Mouse (Mus musculus) limb, embryonic 12.5 days (tissue): ENCODE results near the gene Atp13a2. TPM values are rescaled to one million over a fixed set of nuclear protein-coding genes. Genes with fewer than 3 reads are reported as not detected.

Source experiments
- ATAC-seq: fragments of 200-750 bp; cut with Nextera tagmentation; 2 replicates; pipeline ENCODE4 v1.8.0; 2017; ENCODE audit warnings: low read depth, moderate TSS enrichment; ENCODE audit not compliant: insufficient number of reproducible peaks, insufficient read depth, low FRiP score, low TSS enrichment
- H3K27ac ChIP-seq: fragments of 300-500 bp; sonication (generic); 2 replicates; pipeline ENCODE4 v1.5.1; 2016; ENCODE audit warnings: mild to moderate bottlenecking, moderate library complexity
- H3K27me3 ChIP-seq: fragments of 300-500 bp; sonication (generic); 2 replicates; pipeline ENCODE4 v1.6.1; 2016; ENCODE audit warnings: mild to moderate bottlenecking, moderate library complexity
- H3K36me3 ChIP-seq: fragments of 300-500 bp; sonication (generic); 2 replicates; pipeline ENCODE4 v1.6.1; 2016; ENCODE audit warnings: mild to moderate bottlenecking, moderate library complexity
- H3K4me1 ChIP-seq: fragments of 300-500 bp; sonication (generic); replicated peaks from 2 replicates; pipeline ENCODE4 v1.6.1; 2016
- H3K4me2 ChIP-seq: fragments of 300-500 bp; sonication (generic); 2 replicates; pipeline ENCODE4 v1.6.1; 2016; ENCODE audit warnings: mild to moderate bottlenecking, moderate library complexity
- H3K4me3 ChIP-seq: fragments of 300-500 bp; sonication (generic); replicated peaks from 2 replicates; pipeline ENCODE4 v1.5.1; 2016; ENCODE audit warnings: mild to moderate bottlenecking
- H3K9ac ChIP-seq: fragments of 300-500 bp; sonication (generic); replicated peaks from 2 replicates; pipeline ENCODE4 v1.6.1; 2016; ENCODE audit warnings: mild to moderate bottlenecking, moderate library complexity
- H3K9me3 ChIP-seq: fragments of 300-500 bp; sonication (generic); 2 replicates; pipeline ENCODE4 v1.6.1; 2016; ENCODE audit warnings: mild to moderate bottlenecking, moderate library complexity
- WGBS: fragments of 180-500 bp; shearing (Covaris S2); methylation state at CpG from one replicate; pipeline ENCODE4 v1.1.7; 2016; 5-methylcytosine and 5-hydroxymethylcytosine counted together
- polyA plus RNA-seq: library from polyadenylated mRNA; unstranded; fragments of >200 nt; fragmentation: Nextera tagmentation; extraction: Ambion mirVana; gene quantifications from 2 replicates; pipeline ENCODE4 v1.2.1, GENCODE M21; 2016

The Atp13a2 gene
- polyA plus RNA-seq, 1 experiment from 2014 or later: 46.0 TPM

DNA sequence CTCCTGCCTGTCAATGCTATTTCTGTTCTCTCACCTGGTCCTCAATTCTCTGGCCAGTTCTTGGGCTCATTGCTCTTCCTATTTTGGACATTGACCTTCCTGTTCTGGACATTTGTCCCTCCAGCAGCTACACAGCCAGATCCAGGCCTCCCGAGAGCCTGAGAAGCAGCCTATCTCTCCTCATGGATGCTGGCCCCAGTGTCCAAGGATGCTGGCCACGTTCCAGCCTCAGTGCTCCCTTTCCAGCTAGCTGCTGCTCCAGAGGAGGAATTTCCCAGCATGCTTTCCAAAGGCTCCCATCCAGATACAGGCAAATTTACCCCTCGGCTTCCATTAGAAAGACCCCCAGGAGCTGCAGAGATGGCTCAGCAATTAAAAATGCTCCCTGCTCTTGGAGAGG, 36.1 kb upstream of the Atp13a2 start:
- no peaks in the 10 kb centered on the region for H3K9me3 ChIP-seq
- 80% methylated on average over 3 of the region's 3 CpGs for WGBS
- H3K4me3 ChIP-seq: no peak overlapping the region
- H3K27me3 ChIP-seq: no peaks in the 10 kb centered on the region
- H3K4me1 ChIP-seq: 0 out of 2 replicates have a peak, but pooled peaks cover 5% of the 10 kb centered on the region
- H3K4me2 ChIP-seq: no peak overlapping the region
- ATAC-seq: no peak
- H3K27ac ChIP-seq: no peak overlapping the region
- no peaks in the 10 kb centered on the region for H3K36me3 ChIP-seq
- H3K9ac ChIP-seq: no peak overlapping the region

DNA sequence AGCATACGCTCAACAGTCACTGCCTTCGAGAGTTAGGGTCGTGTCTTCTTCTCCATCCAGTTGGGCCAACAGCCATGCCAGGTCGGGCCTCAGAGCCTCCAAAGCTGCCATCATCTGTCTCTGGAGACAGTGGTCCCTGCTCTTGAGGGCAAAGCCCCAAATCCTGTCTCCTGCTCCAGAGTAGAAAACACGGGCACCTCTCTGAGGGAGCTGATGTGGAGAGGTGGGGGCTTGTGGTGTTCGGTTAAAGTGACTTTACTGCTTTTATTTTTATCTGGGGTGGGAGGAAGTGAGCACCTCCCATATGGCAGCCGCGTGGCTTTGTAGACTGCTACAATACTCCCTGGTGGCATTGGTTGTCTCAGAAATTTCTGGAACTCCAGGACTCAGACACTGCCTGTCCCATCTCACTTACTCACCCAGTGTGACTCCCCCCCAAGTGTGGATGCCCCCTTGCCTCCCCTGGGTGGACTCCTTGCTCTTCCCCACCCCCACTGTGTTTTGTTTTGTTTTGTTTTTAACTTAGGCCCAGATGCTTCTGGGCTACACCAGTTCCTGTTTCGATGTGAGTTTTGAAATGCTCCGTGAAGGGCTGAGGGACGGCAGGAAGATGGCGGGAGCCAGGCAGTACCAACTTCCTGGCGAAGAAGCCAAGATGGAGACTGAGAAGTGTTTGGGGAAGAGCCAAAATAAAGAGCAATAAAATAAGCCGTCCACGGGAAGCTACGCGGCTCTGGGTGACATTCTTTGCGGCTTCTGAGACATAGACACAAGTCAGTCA, 34.6 kb upstream of the Atp13a2 start:
- H3K36me3 ChIP-seq: no peaks in the 10 kb centered on the region
- no peak for ATAC-seq
- H3K9me3 ChIP-seq: no peaks in the 10 kb centered on the region
- H3K4me2 ChIP-seq: no peak overlapping the region
- WGBS: 86% methylated on average over 18 of the region's 18 CpGs
- H3K27ac ChIP-seq: no peak overlapping the region
- 0 out of 2 replicates have a peak, but pooled peaks cover 5% of the 10 kb centered on the region for H3K4me1 ChIP-seq
- no peak overlapping the region for H3K4me3 ChIP-seq
- no peak overlapping the region for H3K9ac ChIP-seq
- no peaks in the 10 kb centered on the region for H3K27me3 ChIP-seq

DNA sequence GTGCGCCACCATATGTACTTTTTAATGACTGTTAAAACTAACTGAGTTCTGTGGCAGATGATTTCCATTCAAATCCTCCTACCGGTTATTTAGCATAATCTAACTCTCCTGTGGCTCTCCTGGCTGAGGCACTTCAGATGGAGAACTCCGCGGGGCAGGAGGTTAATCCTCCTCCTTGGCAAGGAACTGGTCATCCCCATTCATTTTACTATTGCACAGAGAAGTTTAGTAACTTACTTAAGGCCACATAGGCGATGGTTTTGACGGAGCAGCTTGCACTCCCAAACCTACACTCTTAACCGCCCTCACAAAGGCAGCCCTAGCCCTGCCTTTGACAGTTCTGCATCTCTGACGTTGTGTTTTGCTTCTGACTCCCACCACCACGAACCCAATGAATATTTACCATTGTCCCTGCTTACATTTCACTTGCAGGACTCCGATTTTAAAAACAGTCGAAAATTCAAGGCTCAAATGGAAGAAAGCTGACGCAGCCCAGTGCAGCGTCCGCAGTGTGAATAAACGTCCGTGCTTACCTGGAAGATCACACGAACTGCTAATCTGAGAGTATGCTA, 29.5 kb upstream of the Atp13a2 start:
- no peak for ATAC-seq
- Histone ChIP-seq H3K27ac (0 out of 2 replicates have a peak overlapping the region, but pooled peaks have one; percentile 24), H3K9me3 (no peaks in the 10 kb centered on the region), H3K4me1 (peaks cover 13% of the 10 kb centered on the region), H3K36me3 (no peaks in the 10 kb centered on the region), H3K4me3 (peak overlapping the region; percentile 40), H3K9ac (peak overlapping the region; percentile 42; the same call in 1 of the 2 replicates), H3K4me2 (peak overlapping the region; percentile 68), H3K27me3 (no peaks in the 10 kb centered on the region)
- 8% methylated on average over 17 of the region's 17 CpGs for WGBS

DNA sequence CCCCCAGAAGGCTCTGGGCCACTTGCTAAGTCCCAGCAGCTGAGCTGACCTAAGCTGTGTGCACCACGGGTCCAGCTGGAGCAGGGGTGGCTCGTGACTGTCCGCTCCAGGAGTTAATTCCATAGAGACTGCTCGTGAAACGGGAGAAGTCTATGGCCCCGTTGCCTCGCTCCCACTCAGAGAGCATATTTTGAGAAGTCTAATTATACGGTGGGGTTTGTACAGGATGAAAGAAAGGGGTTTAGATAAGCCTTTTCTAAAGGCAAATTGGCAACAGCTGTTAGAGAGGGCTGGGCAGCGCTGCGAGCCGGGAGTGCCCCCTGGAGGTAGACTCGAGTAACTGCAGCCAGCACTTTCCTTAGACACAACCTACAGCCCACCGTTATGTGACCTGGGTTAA, 28.9 kb upstream of the Atp13a2 start:
- Histone ChIP-seq H3K36me3 (no peaks in the 10 kb centered on the region), H3K27me3 (no peaks in the 10 kb centered on the region), H3K9me3 (no peaks in the 10 kb centered on the region), H3K4me3 (peak overlapping the region; percentile 40), H3K4me1 (peaks cover 19% of the 10 kb centered on the region), H3K27ac (0 out of 2 replicates have a peak overlapping the region, but pooled peaks have one; percentile 24), H3K9ac (peak overlapping the region; percentile 42), H3K4me2 (peak overlapping the region; percentile 68)
- ATAC-seq: no peak; the same call in 1 of the 2 replicates
- 2% methylated on average over 13 of the region's 13 CpGs for WGBS

DNA sequence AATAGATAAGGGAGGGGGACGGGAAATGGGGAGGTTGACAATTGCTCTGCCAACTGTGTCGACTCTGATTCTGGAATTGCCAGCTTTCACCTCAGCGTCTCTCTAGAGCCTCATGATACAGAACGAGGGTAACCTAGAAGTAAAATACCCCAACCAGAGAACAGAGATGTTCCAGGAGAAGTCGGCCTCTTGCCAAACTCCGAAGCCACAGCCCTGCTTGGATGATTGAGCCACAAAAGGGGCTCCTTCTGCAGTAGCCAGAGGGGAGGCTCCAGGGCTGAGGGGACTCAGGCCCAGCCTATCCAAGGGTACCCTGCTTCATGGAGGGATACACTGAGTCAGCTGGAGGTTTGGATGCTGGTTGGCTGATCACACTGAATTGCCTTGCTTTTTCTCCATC, 28.4 kb upstream of the Atp13a2 start:
- WGBS: 61% methylated on average over 6 of the region's 6 CpGs
- Histone ChIP-seq H3K27me3 (no peaks in the 10 kb centered on the region), H3K36me3 (no peaks in the 10 kb centered on the region), H3K4me3 (no peak overlapping the region), H3K27ac (no peak overlapping the region; the same call in 1 of the 2 replicates), H3K4me1 (peaks cover 24% of the 10 kb centered on the region), H3K4me2 (no peak overlapping the region), H3K9ac (no peak overlapping the region), H3K9me3 (no peaks in the 10 kb centered on the region)
- no peak for ATAC-seq

DNA sequence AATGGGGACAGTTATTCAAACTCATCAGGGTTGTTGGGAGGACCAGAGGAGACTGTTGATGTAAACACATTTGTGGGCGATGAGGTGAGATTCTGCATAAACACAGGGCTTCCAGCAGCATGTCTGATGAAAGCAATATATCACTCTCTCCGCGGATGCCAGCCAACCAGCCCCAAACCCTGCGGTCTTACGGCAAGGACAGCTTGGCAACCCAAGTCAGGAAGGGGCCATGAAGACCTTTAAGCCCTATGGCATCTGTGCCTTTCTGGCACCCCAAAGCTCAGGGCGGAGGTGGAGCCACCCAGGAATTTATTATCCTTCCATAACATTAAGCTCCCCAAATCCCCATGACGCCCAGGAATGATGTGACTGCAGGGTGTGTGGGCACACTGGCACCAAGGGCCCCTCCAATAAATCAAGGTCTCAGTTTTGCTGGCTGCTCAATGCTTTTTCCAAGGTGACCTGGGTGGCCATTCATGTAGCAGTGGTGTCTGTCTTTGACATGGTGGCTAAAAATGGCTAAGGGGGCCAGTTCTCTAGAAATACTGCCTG, 27.5 kb upstream of the Atp13a2 start:
- no peak overlapping the region for H3K27ac ChIP-seq
- WGBS: 75% methylated on average over 7 of the region's 7 CpGs
- H3K4me2 ChIP-seq: no peak overlapping the region
- no peaks in the 10 kb centered on the region for H3K36me3 ChIP-seq
- no peaks in the 10 kb centered on the region for H3K27me3 ChIP-seq
- H3K9ac ChIP-seq: no peak overlapping the region
- H3K9me3 ChIP-seq: no peaks in the 10 kb centered on the region
- peaks cover 24% of the 10 kb centered on the region for H3K4me1 ChIP-seq
- H3K4me3 ChIP-seq: no peak overlapping the region
- ATAC-seq: no peak

DNA sequence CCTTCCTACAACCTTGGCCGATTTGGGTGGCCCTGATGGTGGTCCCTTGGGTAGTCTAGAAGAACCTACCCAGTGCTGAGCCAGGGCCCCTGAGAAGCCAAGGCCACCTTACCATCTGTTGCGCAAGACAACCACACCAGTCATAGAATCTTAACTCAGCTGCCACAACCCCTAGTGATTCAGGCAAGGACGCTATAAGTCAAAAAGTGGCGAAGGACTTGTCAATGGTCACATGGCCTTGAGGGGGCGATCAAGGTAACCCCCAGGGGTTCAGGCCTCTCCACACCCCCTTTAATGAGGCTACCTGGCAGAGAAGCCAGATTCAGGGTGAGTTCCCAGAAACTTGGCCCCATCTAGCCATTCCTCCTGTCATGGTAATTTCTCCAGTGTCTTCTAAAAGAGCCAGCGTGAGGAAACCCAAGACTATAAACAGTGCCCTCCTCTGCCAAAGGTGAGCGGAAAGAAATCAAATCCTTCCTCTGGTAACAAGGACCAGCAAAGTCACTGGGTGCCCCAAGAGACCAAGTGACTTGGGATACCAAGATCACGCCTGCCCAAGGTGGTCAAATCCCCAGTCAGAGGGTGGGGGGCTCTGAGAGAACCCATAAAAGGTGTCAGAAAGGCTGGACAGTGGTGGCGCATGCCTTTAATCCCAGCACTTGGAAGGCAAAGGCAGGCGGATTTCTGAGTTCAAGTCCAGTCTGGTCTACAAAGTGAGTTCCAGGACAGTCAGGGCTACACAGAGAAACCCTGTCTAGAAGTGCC, 26.8 kb upstream of the Atp13a2 start:
- Histone ChIP-seq H3K4me1 (peaks cover 24% of the 10 kb centered on the region), H3K36me3 (no peaks in the 10 kb centered on the region), H3K9ac (no peak overlapping the region), H3K4me3 (no peak overlapping the region), H3K27me3 (no peaks in the 10 kb centered on the region), H3K4me2 (peak overlapping the region; percentile 60; the same call in 1 of the 2 replicates), H3K27ac (no peak overlapping the region), H3K9me3 (no peaks in the 10 kb centered on the region)
- ATAC-seq: no peak
- 77% methylated on average over 10 of the region's 10 CpGs for WGBS

DNA sequence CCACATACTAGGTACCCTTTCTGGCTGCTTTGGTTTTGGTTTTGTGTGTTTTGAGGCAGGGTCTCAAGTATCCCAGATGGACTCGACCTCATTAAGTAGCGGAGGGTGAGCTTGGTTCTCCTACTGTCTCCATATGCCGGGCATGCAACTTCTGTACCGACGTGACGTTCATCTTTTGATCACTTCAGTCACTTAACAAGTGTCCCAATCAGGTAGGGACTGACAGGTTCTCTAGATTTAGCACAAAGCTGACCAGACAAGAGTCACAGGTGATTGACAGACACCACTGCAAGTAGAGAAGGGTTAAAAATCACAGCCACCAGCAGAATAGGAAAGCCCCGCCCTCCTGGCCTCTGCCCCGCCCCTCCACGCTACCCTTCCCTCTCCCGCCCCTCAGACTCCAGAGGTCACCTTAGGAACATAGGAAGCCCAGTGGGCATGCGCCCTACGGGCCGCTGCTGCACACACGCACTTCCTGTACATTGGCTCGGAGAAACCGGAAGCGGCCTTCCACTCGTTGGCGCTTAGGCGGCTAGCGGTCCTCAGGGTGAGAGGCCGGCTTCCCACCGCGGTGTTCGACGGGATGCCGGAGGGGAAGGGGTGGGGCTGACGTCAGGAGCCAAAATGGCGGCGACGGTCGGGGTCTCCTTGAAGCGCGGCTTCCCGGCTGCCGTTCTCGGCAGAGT, 25.7 kb upstream of the Atp13a2 start, which contains the start of gene Sdhb:
TSS of gene Sdhb (plus strand) at position 423 of the 686 bp plus-strand sequence.
- Histone ChIP-seq H3K27me3 (no peaks in the 10 kb centered on the region), H3K9me3 (no peaks in the 10 kb centered on the region), H3K36me3 (peaks cover 4% of the 10 kb centered on the region), H3K4me1 (peaks cover 24% of the 10 kb centered on the region), H3K4me3 (peak within 1 kb of the TSS; percentile 94), H3K27ac (peak within 1 kb of the TSS; percentile 81), H3K4me2 (peak within 1 kb of the TSS; percentile 96), H3K9ac (peak within 1 kb of the TSS; percentile 89)
- 3% methylated on average over 37 of the region's 37 CpGs for WGBS
- ATAC-seq: peak; percentile 94

DNA sequence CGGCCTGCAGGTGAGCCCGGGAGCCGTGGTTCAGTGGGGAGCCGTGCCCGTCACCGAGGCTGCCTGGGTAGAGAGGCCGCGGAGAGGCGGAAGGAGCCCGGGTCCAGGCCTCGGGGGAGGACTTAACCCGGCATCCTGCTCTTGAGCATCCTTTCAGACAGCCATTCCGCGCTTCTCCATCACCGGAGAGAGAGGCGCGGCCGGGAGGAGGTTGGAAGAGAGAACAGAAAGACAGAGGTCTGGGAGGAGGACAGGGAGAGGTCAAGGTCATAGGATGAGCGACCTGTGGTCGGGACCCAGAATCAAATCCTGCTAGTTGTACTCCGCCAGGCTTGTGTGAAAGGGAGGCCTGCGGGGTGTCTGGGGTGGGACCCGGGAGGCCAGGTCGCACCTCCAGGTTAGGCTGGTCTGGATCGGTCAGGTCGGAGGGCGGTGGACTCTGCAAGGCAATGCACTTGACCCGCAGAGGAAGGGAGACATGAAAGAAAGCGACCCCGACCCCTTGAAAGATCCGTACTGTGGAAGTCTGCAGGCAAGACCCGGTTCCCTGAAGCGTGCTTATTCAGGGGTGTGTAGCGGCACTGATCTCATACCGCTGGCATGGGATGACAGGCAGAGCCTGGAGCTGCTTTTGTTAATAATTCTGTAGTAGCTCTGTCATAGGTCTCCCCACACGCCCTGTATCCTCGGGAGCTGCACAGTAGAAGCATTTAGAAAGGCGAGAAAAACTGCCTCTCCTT, 25.0 kb upstream of the Atp13a2 start:
- peaks cover 24% of the 10 kb centered on the region for H3K4me1 ChIP-seq
- 1% methylated on average over 38 of the region's 38 CpGs for WGBS

More for the DNA sequence above, 25.0 kb upstream of the Atp13a2 start:
- Histone ChIP-seq H3K27me3 (no peaks in the 10 kb centered on the region), H3K9ac (peak overlapping the region; percentile 89), H3K4me2 (peak overlapping the region; percentile 96), H3K36me3 (peaks cover 11% of the 10 kb centered on the region), H3K27ac (peak overlapping the region; percentile 81), H3K9me3 (no peaks in the 10 kb centered on the region), H3K4me3 (peak overlapping the region; percentile 94)
- peak; percentile 33 for ATAC-seq
